Mouse (Mus musculus) erythroid progenitor cell, adult 5-6 weeks (primary cell): ENCODE data around the gene Plekhg1. TPM values are rescaled to one million over a fixed set of nuclear protein-coding genes. Genes with fewer than 3 reads are reported as not detected.

Source experiments
- ATAC-seq: replicated peaks from 2 replicates; pipeline ENCODE4 v1.8.0; 2016; ENCODE audit warnings: moderate number of reproducible peaks, mild to moderate bottlenecking, moderate TSS enrichment, inconsistent platforms; ENCODE audit not compliant: poor library complexity, low FRiP score, severe bottlenecking
- total RNA-seq, 2 experiments: library from RNA; stranded (forward) in 1 of 2; stranded (reverse) in 1 of 2; fragments of 150-400 nt in 1 of 2; fragments of 186-747, 209-891 nt in 1 of 2; gene quantifications; 2 replicates each; pipeline versions ENCODE4 v1.2.3 to v1.2.4; 2015 to 2017; ENCODE audit warnings: low replicate concordance in 2 of 2

Plekhg1 gene
- total RNA-seq, 2 experiments from 2014 or later = 2.5 TPM; not detected in 1

- ATAC-seq = no peak
Observed at GRCm38 (mm10) chr10:3864196-3864540, 124.0 kb downstream of the Plekhg1 start.

GRCm38 (mm10) chr10:3867298-3867697 is 127.1 kb downstream of the Plekhg1 start:
- no peak for ATAC-seq

- ATAC-seq = no peak
Observed at GRCm38 (mm10) chr10:3870828-3871227, 130.7 kb downstream of the Plekhg1 start.

- no peak for ATAC-seq
Observed at GRCm38 (mm10) chr10:3873467-3873866, 133.3 kb downstream of the Plekhg1 start.

- ATAC-seq = no peak
Observed at GRCm38 (mm10) chr10:3877852-3878535, 137.8 kb downstream of the Plekhg1 start.

GRCm38 (mm10) chr10:3881179-3881578 is 141.0 kb downstream of the Plekhg1 start:
- ATAC-seq = no peak

- no peak for ATAC-seq
Observed at GRCm38 (mm10) chr10:3888510-3888909, 148.3 kb downstream of the Plekhg1 start.

GRCm38 (mm10) chr10:3891381-3892263 is 151.5 kb downstream of the Plekhg1 start:
- ATAC-seq = no peak

GRCm38 (mm10) chr10:3892368-3892767 is 152.2 kb downstream of the Plekhg1 start:
- ATAC-seq = no peak

- ATAC-seq = no peak
Observed at GRCm38 (mm10) chr10:3898068-3898467, 157.9 kb downstream of the Plekhg1 start.

- ATAC-seq = no peak
Observed at GRCm38 (mm10) chr10:3900416-3900956, 160.3 kb downstream of the Plekhg1 start.

- ATAC-seq = no peak
Observed at GRCm38 (mm10) chr10:3905747-3906146, 165.6 kb downstream of the Plekhg1 start.

- ATAC-seq = no peak
Observed at GRCm38 (mm10) chr10:3914104-3914503, 173.9 kb downstream of the Plekhg1 start.

- ATAC-seq = no peak
Observed at GRCm38 (mm10) chr10:3920368-3921152, 180.4 kb downstream of the Plekhg1 start.

- ATAC-seq = no peak
Observed at GRCm38 (mm10) chr10:3928008-3928545, 187.9 kb downstream of the Plekhg1 start.

- no peak for ATAC-seq
Observed at GRCm38 (mm10) chr10:3931831-3932230, 191.7 kb downstream of the Plekhg1 start.

- no peak for ATAC-seq
Observed at GRCm38 (mm10) chr10:3933311-3933940, 193.3 kb downstream of the Plekhg1 start.

- no peak for ATAC-seq
Observed at GRCm38 (mm10) chr10:3936864-3937263, 196.7 kb downstream of the Plekhg1 start.

- ATAC-seq = no peak
Observed at GRCm38 (mm10) chr10:3939895-3940595, 199.9 kb downstream of the Plekhg1 start.
